Mouse (Mus musculus): ENCODE results near the gene Ube2b.

Ube2b gene

DNA sequence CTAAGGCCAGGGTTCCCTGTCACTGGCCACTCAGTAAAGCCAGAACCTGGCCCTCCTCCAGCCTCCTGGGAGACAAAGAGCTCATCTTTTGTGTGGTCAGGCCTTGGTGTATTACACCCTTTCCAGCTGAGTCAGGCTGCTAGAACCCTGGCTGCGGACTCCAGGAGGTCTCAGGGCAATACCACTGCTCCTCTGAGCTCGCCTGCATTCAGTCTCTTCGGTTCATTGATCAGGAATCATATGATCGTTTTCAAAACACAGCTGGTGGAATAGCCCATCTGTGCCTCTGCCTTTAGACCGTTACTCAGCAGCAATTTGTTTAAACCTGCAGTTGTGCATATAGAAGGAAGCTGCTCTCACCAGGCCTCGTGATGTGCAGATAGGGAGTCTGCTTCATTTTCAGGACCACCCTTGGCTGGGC lies 63.2 kb downstream of the Ube2b start:
- DNase-seq (ENCODE audit: low read depth, low spot score), result no peak

DNA sequence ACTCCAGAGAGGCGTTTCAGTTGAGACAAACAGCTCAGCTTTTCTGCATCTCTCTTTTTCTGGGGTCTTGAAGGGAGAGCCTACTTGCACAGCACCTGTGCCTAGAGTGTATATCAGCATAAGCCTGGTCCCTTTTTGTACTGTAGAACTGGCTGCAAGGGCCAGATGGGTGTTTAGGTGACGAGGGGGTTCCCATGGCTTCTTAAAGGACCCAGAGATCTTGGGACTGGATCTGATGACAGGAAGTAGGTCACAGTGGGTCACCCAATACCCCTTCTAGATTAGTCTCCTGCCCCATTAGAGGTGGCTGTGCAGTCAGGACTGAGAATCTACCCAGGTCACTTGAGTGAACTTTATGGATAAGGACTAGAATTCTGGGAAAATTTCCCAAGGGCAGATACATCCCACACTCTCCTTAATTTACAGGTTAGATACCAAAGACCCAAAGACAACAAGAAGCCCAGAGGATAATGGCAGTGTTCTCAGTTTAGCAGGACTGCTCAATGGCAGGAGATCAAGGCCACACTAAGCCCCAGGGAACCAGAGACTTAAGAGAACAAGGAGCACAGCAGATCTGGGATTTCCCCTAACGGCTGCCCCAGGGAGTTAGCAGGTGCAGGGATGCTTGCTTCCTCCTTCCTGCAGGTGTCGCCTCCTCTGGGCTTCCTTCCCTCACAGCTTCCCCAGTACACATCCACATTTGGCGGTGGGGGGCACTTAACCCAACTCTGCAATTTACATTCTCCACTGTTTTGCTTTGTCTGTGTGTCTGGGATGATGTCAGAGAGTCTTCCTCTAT lies 64.7 kb downstream of the Ube2b start:
- DNase-seq (ENCODE audit: low read depth, low spot score), result no peak
